In the genomic region with DNA sequence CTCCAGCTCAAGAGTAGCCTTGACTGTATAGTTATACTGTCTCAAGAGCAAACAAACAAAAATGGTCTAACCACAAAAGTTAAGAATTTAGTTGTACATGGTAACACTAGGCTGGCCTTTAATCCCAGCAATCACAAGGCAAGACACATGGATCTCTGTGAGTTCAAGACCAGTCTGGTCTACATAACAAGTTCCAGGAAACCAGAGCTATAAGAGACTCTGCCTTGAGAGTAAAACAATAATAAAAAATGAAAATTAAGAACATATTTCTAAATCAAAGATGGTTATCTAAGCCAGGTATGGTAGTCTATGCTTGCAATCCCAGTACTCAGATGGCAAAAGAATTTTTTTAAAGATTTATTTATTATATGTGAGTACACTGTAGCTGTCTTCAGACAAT, we compare ENCODE assay signal across 27 mouse cellular contexts. TPM values are rescaled to one million over a fixed set of nuclear protein-coding genes. Genes with fewer than 3 reads are reported as not detected.
DNase-seq lines count a peak whose midpoint lies in the region; ATAC-seq and TF ChIP-seq lines count a peak whose summit lies in the region.
"Had no signal": no experiment of that assay in that cellular context is flagged by ENCODE, and none has a peak within 500 bp of the region (broad histone marks: within the 10 kb centered on the region; RNA-seq: fewer than 3 reads in every experiment).

No protein-coding gene starts in this region.

- no peaks in the 10 kb centered on the region for H3K9me3 ChIP-seq in midbrain, embryonic 11.5 days (ENCODE audit: control insufficient read depth, low read length)
- H3K9me3 ChIP-seq in midbrain, embryonic 10.5 days (replicated peaks): no peaks in the 10 kb centered on the region
- H3K9me3 ChIP-seq in MEL (replicated peaks; ENCODE audit: insufficient read depth, low read length): no peaks in the 10 kb centered on the region
- H3K9me3 ChIP-seq: G1E had no signal

- no peak overlapping the region for H3K4me3 ChIP-seq in midbrain, embryonic 11.5 days (ENCODE audit: low read depth, low read length)
- no peak overlapping the region for H3K4me3 ChIP-seq in midbrain, embryonic 10.5 days
- no peak overlapping the region for H3K4me3 ChIP-seq in MEL (ENCODE audit: control insufficient read depth in 1 of 2, insufficient read depth in 1 of 2, low read depth in 2 of 2, low read length in 2 of 2)
- no peak overlapping the region for H3K4me3 ChIP-seq in gastrocnemius, adult 2 months

- no peak for TF ChIP-seq RAD21 in MEL (IDR thresholded peaks at IDR 0.05; ENCODE audit: low read depth, low read length)

- H3K27me3 ChIP-seq in midbrain, embryonic 11.5 days (ENCODE audit: control insufficient read depth, insufficient read depth, low read length): no peaks in the 10 kb centered on the region; the same call in 1 of the 2 replicates
- peaks cover 22% of the 10 kb centered on the region for H3K27me3 ChIP-seq in midbrain, embryonic 10.5 days (ENCODE audit: low read depth, poor library complexity, severe bottlenecking)
- no peaks in the 10 kb centered on the region for H3K27me3 ChIP-seq in MEL (ENCODE audit: control insufficient read depth in 1 of 2, insufficient read depth in 2 of 2, low read length in 2 of 2)
- H3K27me3 ChIP-seq: Patski had no signal

- no peaks in the 10 kb centered on the region; the same call in 1 of the 2 replicates for H3K79me2 ChIP-seq in MEL (ENCODE audit: control insufficient read depth, insufficient read depth, low read length, poor library complexity)

- no peak for ATAC-seq in midbrain, embryonic 11.5 days (ENCODE audit: low FRiP score)
- no peak for ATAC-seq in cerebellum, adult (ENCODE audit: insufficient number of reproducible peaks, low FRiP score, low TSS enrichment)
- ATAC-seq: activated CD4-positive, CD25-positive, alpha-beta regulatory T cell, adult 4 months; CD4-positive, CD25-positive, alpha-beta regulatory T cell, adult 4 months; Patski had no signal

- TF ChIP-seq CTCF in MEL (IDR thresholded peaks at IDR 0.05 in 2 of 3, conservative IDR thresholded peaks at IDR 0.05 in 1 of 3; ENCODE audit: control insufficient read depth in 1 of 3, insufficient read depth in 1 of 3, low read depth in 2 of 3, low read length in 3 of 3, poor library complexity in 1 of 3, severe bottlenecking in 1 of 3): no peak
- no peak for TF ChIP-seq CTCF in gastrocnemius, adult 2 months (IDR thresholded peaks at IDR 0.05)

- intact Hi-C loops in gastrocnemius, adult 2 months (cut with DNase I): loop anchor here (2.0 kb wide), 1 partner anchor 18 kb away; no protein-coding TSS in a partner anchor

- no peaks in the 10 kb centered on the region for H3K36me3 ChIP-seq in midbrain, embryonic 11.5 days (ENCODE audit: control insufficient read depth, insufficient read depth, low read length)
- no peaks in the 10 kb centered on the region for H3K36me3 ChIP-seq in midbrain, embryonic 10.5 days
- H3K36me3 ChIP-seq in MEL (ENCODE audit: control insufficient read depth in 1 of 2, insufficient read depth in 2 of 2, low read length in 2 of 2): peaks cover 0 to 2% of the 10 kb centered on the region in 2 experiments; a peak in 2 of 4 replicates

- TF ChIP-seq POLR2A in MEL (IDR thresholded peaks at IDR 0.05; ENCODE audit: control insufficient read depth in 1 of 2, insufficient read depth in 1 of 2, low read depth in 1 of 2, low read length in 2 of 2, poor library complexity in 1 of 2): no peak

- H3K4me1 ChIP-seq in midbrain, embryonic 11.5 days (ENCODE audit: control insufficient read depth, insufficient read depth, low read length): peaks cover 2% of the 10 kb centered on the region; the same call in 1 of the 2 replicates
- H3K4me1 ChIP-seq in midbrain, embryonic 10.5 days: peaks cover 21% of the 10 kb centered on the region
- peaks cover 0 to 22% of the 10 kb centered on the region in 2 experiments; a peak in 3 of 4 replicates for H3K4me1 ChIP-seq in MEL (ENCODE audit: control insufficient read depth in 1 of 2, insufficient read depth in 2 of 2, low read length in 2 of 2)

- no peak for TF ChIP-seq EP300 in MEL (IDR thresholded peaks at IDR 0.05; ENCODE audit: low read depth in 1 of 2, low read length in 2 of 2)

- peak; percentile 12 for DNase-seq in midbrain, embryonic 11.5 days (ENCODE audit: low spot score, missing footprints)
- no peak for DNase-seq in midbrain, embryonic 10.5 days (ENCODE audit: low spot score)
- peak; percentile 35 for DNase-seq in 416B (ENCODE audit: low read depth)
- peak; percentile 46 for DNase-seq in MEL (ENCODE audit: low read depth, low spot score)
- peak; percentile 60 for DNase-seq in MEL-GATA-1-ER (ENCODE audit: extremely low read depth, low read depth)
- DNase-seq in gastrocnemius, adult 2 months: no peak
- DNase-seq in left cerebral cortex, adult 18-20 months (ENCODE audit: low spot score in 2 of 2): no peak
- DNase-seq: adrenal gland, adult 2 months; adrenal gland, adult 8-10 months; adrenal gland, postnatal 10 days; adrenal gland, postnatal 14 days; adrenal gland, postnatal 25 days; adrenal gland, postnatal 36 days; B cell, adult 2 months; cerebellum, adult 11 months; cerebellum, adult 11-12 months; cerebellum, adult 18-20 months; cerebellum, adult 2 months; cerebellum, adult 8-10 months had no signal

- H3K27ac ChIP-seq in midbrain, embryonic 11.5 days (ENCODE audit: low read depth, low read length): no peak overlapping the region
- H3K27ac ChIP-seq in midbrain, embryonic 10.5 days (replicated peaks): no peak overlapping the region
- no peak overlapping the region for H3K27ac ChIP-seq in MEL (ENCODE audit: control insufficient read depth, low read depth, low read length)
- H3K27ac ChIP-seq in gastrocnemius, adult 2 months: no peak overlapping the region

- H3K9ac ChIP-seq in midbrain, embryonic 11.5 days (ENCODE audit: low read length): no peak overlapping the region
- no peak overlapping the region for H3K9ac ChIP-seq in MEL (ENCODE audit: control insufficient read depth, low read depth, low read length, poor library complexity, severe bottlenecking)

- H3K4me2 ChIP-seq in midbrain, embryonic 11.5 days: no peak overlapping the region

TF ChIP-seq in MEL, 35 proteins besides CTCF, POLR2A, EP300 and RAD21:
- TF ChIP-seq HCFC1 (IDR thresholded peaks at IDR 0.05; ENCODE audit: low read depth, low read length): no peak
- TF ChIP-seq TCF12 (IDR thresholded peaks at IDR 0.05; ENCODE audit: low read depth, low read length): no peak
- TF ChIP-seq TBP (IDR thresholded peaks at IDR 0.05; ENCODE audit: low read depth, low read length): peak; percentile 93

RNA-seq across cellular contexts. Expression of gene Slc25a35, which starts 2.9 kb away (rescaled TPM):
- 1.1 and 1.2 TPM in 2 replicates for polyA plus RNA-seq in midbrain, embryonic 11.5 days (2014; fragmentation: Nextera tagmentation; extraction: Ambion mirVana)
- 2.0 and 2.1 TPM in 2 replicates for polyA plus RNA-seq in midbrain, embryonic 10.5 days (2016; fragmentation: Nextera tagmentation; extraction: Ambion mirVana)
- 3.3 and 4.9 TPM in 2 replicates for total RNA-seq in MEL (2012; rRNA removed)
- polyA plus RNA-seq in MEL (2012; ENCODE audit: insufficient read depth in 1 of 2, insufficient read length in 2 of 2, low read depth in 1 of 2, low replicate concordance in 2 of 2, missing spikeins in 1 of 2): 1 to 10 TPM in 1 of 2 experiments, not detected in 1; 3.3 TPM
- 1 to 10 TPM; 2.9 to 5.0 TPM for total RNA-seq in gastrocnemius, adult 2 months (2021)
- total RNA-seq in left cerebral cortex, adult 18-20 months (2021): 1 to 10 TPM; 5.6 to 6.7 TPM

RNA-seq across cellular contexts. Expression of gene Arhgef15, which starts 7.8 kb away (rescaled TPM):
- polyA plus RNA-seq in midbrain, embryonic 11.5 days (2014; fragmentation: Nextera tagmentation; extraction: Ambion mirVana): 3.7 and 4.2 TPM in 2 replicates
- 6.4 and 6.6 TPM in 2 replicates for polyA plus RNA-seq in midbrain, embryonic 10.5 days (2016; fragmentation: Nextera tagmentation; extraction: Ambion mirVana)
- total RNA-seq in MEL (2012; rRNA removed): 0.23 TPM in 1 of 2 replicates, not detected in the other
- polyA plus RNA-seq in MEL (2012; ENCODE audit: insufficient read depth in 1 of 2, insufficient read length in 2 of 2, low read depth in 1 of 2, low replicate concordance in 2 of 2, missing spikeins in 1 of 2): under 1 TPM in 1 of 2 experiments, not detected in 1; 0.74 TPM
- 1 to 10 TPM; 5.9 to 9.7 TPM for total RNA-seq in gastrocnemius, adult 2 months (2021)
- total RNA-seq in left cerebral cortex, adult 18-20 months (2021): 10 to 100 TPM; 20.4 to 24.0 TPM
- polyA plus RNA-seq: G1E had no signal

RNA-seq across cellular contexts. Expression of gene Rangrf, which starts 9.9 kb away (rescaled TPM):
- 54.5 and 55.3 TPM in 2 replicates for polyA plus RNA-seq in midbrain, embryonic 11.5 days (2014; fragmentation: Nextera tagmentation; extraction: Ambion mirVana)
- 68.4 and 84.6 TPM in 2 replicates for polyA plus RNA-seq in midbrain, embryonic 10.5 days (2016; fragmentation: Nextera tagmentation; extraction: Ambion mirVana)
- total RNA-seq in MEL (2012; rRNA removed): 182 and 207 TPM in 2 replicates
- polyA plus RNA-seq in MEL (2012; ENCODE audit: insufficient read depth in 1 of 2, insufficient read length in 2 of 2, low read depth in 1 of 2, low replicate concordance in 2 of 2, missing spikeins in 1 of 2): 100 to 1,000 TPM in 1 of 2 experiments, not detected in 1; 159 TPM
- total RNA-seq in gastrocnemius, adult 2 months (2021): 10 to 100 TPM; 55.4 to 71.1 TPM
- 10 to 100 TPM; 17.8 to 18.2 TPM for total RNA-seq in left cerebral cortex, adult 18-20 months (2021)

RNA-seq across cellular contexts. Expression of gene Odf4, which starts 38.2 kb away (rescaled TPM):
- not detected in 2 replicates for polyA plus RNA-seq in midbrain, embryonic 11.5 days (2014; fragmentation: Nextera tagmentation; extraction: Ambion mirVana)
- not detected in 2 replicates for polyA plus RNA-seq in midbrain, embryonic 10.5 days (2016; fragmentation: Nextera tagmentation; extraction: Ambion mirVana)
- not detected in 2 replicates for total RNA-seq in MEL (2012; rRNA removed)
- not detected for polyA plus RNA-seq in MEL (2012; ENCODE audit: insufficient read depth in 1 of 2, insufficient read length in 2 of 2, low read depth in 1 of 2, low replicate concordance in 2 of 2, missing spikeins in 1 of 2)
- total RNA-seq in gastrocnemius, adult 2 months (2021): not detected
- total RNA-seq in left cerebral cortex, adult 18-20 months (2021): not detected
- total RNA-seq: adrenal gland, adult 2 months; CH12.LX; ES-E14; G1E had no signal
- polyA plus RNA-seq: activated CD4-positive, CD25-positive, alpha-beta regulatory T cell, adult 4 months; adrenal gland, adult 2 months; C2C12; CD4-positive, CD25-positive, alpha-beta regulatory T cell, adult 4 months; G1E; Patski had no signal

RNA-seq across cellular contexts. Expression of gene Pfas, which starts 43.2 kb away (rescaled TPM):
- polyA plus RNA-seq in midbrain, embryonic 11.5 days (2014; fragmentation: Nextera tagmentation; extraction: Ambion mirVana): 31.2 and 33.0 TPM in 2 replicates
- polyA plus RNA-seq in midbrain, embryonic 10.5 days (2016; fragmentation: Nextera tagmentation; extraction: Ambion mirVana): 57.8 and 59.2 TPM in 2 replicates
- total RNA-seq in MEL (2012; rRNA removed): 124 and 130 TPM in 2 replicates
- polyA plus RNA-seq in MEL (2012; ENCODE audit: insufficient read depth in 1 of 2, insufficient read length in 2 of 2, low read depth in 1 of 2, low replicate concordance in 2 of 2, missing spikeins in 1 of 2): 100 to 1,000 TPM in 1 of 2 experiments, 10 to 100 TPM in 1; 63.5 to 149 TPM
- 10 to 100 TPM in 1 of 2 experiments, 1 to 10 TPM in 1; 7.8 to 14.8 TPM for total RNA-seq in gastrocnemius, adult 2 months (2021)
- 10 to 100 TPM; 26.1 to 26.2 TPM for total RNA-seq in left cerebral cortex, adult 18-20 months (2021)

Comparison
In these comparisons a context has a peak if more than half of its experiments do, and no peak if none do; other contexts are left out.
1. DNase-seq: peak in midbrain, embryonic 11.5 days (single experiment), 416B (single experiment), MEL (single experiment) and MEL-GATA-1-ER (single experiment); none in midbrain, embryonic 10.5 days (single experiment), gastrocnemius, adult 2 months (single experiment) and left cerebral cortex, adult 18-20 months (0 of 2).